Mouse (Mus musculus): ENCODE measurements around the gene Pdcd1lg2. TPM values are rescaled to one million over a fixed set of nuclear protein-coding genes. Genes with fewer than 3 reads are reported as not detected.
"Not testable (repeated sequence)": the region's sequence is repeated elsewhere in the genome, so short reads cannot be mapped to it uniquely, and the experiment has no call there.

The Pdcd1lg2 gene
- total RNA-seq, 4 experiments from 2014 or later, result 0.31 TPM; not detected in 3

DNA sequence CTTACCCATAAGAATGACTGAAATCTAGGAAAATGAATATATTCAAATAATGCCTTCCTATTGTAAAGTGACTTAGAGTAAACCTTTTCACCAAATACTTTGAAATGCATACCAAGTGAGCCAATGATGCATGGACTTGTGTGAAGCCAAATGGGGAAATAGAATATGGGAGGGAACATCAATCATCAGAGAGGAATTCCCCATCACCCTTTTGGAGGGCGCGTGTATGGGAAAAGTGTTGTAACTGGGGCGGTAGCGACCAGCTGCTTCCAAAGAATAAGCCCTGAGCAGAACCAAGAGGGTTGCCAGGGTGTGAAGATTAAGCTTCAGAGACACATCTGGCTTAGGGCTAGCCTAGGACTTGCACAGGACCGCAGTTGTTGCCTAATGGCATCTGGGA lies 27.4 kb upstream of the Pdcd1lg2 start:
- DNase-seq (ENCODE audit: low spot score), result no peak

DNA sequence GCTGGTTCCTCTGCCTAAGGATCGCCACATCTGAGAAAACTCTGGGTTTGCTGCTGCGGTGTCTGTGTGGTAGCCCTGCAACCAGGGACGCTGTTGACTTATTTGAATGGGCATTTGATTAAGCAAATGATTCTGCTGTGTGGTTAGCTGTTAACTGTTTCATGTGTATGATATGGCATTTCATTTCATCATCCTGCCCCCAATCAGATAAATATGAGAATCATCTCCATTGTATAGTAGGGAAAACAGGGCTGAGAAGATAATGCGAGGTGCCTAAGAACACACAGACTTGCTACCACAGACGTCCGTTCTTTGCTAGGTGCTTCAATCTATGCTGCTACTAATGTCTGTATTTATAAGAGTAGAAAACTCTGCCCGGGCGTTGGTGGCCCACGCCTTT lies 26.3 kb upstream of the Pdcd1lg2 start:
- no peak for DNase-seq (ENCODE audit: low spot score)

DNA sequence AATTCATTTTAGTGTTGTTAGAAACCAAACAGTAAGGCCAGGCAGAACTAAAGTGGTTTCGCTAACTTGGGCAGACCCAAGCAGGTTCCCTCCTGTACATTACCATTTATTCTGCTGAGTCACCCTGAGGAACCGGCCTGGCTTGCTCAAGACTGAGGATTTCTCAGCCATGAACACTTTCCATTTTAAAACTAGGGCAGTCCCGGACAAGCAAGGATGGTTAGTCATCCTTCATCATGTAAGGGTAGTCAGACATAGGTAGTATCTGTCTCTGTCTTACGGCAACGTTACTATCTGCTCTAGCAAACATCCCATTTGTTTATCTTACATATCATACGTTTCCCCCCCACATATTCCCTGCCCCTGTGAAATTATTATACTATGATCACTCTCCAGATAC lies 25.7 kb upstream of the Pdcd1lg2 start:
- no peak for DNase-seq (ENCODE audit: low spot score)

- DNase-seq (ENCODE audit: low spot score), result no peak
These were observed 24.9 kb upstream of the Pdcd1lg2 start for GRCm38 (mm10) chr19:29385822-29386221.

- no peak for DNase-seq (ENCODE audit: low spot score)
These were observed 21.9 kb upstream of the Pdcd1lg2 start for GRCm38 (mm10) chr19:29388818-29389217.

DNA sequence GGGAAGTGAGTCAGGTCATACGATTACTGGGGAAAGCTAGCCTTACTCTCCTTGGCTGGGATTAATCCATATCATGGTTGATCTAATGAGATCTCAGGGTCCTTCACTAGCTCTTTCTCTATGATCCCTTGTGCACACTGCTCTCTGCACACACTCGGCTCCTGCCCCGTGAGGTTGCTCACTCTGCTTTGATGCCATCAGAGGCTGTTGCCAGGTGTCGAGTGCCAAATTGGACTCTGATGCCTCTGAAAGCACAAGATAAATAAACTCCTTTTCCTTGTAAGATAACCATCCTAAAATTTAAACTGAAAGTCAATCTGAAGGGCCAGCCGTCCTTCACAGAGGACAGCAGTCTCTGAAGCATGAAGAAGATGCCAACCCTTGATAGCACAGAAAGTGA lies 20.2 kb upstream of the Pdcd1lg2 start:
- DNase-seq (ENCODE audit: low spot score), result no peak

DNA sequence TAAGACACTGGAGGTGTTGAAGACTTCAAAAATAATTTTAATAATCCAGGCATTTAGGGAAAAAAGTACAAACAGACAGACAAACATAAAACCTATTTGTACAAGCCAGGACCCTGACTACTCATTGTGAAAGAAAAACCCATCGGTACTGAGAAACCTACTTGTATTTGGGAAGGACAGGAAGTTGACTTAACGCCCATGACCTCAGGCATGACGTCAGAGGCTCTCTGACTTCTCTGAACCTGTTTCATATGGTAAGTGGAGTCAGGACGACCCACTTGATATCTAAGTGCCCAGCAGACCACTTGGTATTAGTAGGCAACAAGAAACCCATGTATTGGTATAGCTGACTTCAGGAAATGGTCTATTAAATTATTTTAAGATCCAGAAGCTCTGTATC lies 19.4 kb upstream of the Pdcd1lg2 start:
- DNase-seq (ENCODE audit: low spot score), result no peak

GRCm38 (mm10) chr19:29393333-29393732 lies 17.4 kb upstream of the Pdcd1lg2 start:
- no peak for DNase-seq (ENCODE audit: low spot score)

GRCm38 (mm10) chr19:29394721-29395120 lies 16.0 kb upstream of the Pdcd1lg2 start:
- no peak for DNase-seq (ENCODE audit: low spot score)

GRCm38 (mm10) chr19:29396353-29396752 lies 14.4 kb upstream of the Pdcd1lg2 start:
- DNase-seq (ENCODE audit: low spot score), result no peak

GRCm38 (mm10) chr19:29399786-29400185 lies 10.9 kb upstream of the Pdcd1lg2 start:
- no peak for DNase-seq (ENCODE audit: low spot score)

DNA sequence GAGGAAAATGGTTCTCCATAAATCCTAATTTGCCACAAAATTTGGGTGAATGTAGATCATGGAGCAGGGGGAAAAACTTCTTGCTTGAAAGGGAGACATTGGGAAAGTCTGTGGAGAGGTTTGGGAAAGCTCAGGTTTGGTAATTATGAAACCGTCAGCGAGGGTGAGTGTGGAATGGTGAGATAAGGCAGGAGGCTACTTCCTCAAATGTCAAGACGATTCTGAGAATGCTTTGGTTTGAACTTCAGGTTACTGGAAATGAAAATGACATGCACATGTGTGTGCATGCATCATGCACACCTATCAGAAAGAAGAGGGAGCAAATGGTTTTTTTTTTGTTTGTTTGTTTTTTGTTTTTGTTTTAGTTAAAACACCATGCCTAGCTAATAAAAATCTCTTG lies 10.3 kb upstream of the Pdcd1lg2 start:
- no peak for DNase-seq (ENCODE audit: low spot score)

- DNase-seq (ENCODE audit: low spot score), result no peak
These were observed 8.1 kb upstream of the Pdcd1lg2 start for GRCm38 (mm10) chr19:29402621-29403020.

GRCm38 (mm10) chr19:29403251-29403650 lies 7.5 kb upstream of the Pdcd1lg2 start:
- DNase-seq (ENCODE audit: low spot score), result no peak

DNA sequence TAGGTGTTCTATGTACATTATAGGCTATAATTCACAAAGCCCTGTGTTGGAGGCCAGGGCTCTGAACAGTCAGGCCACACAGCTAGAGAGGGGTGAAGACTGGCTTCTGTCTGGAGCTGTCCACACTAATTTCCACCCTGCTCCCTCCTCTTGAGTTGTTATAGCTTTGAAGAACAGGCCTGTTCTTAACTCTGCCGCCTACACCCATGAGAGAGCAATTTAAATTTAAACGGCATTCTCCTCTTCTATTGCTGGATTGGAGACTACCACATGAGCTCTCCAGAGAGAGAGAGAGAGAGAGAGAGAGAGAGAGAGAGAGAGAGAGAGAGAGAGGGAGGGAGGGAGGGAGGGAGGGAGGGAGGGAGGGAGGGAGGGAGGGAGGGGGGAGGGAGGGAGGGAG lies 5.3 kb upstream of the Pdcd1lg2 start:
- DNase-seq (ENCODE audit: low spot score), result no peak

DNA sequence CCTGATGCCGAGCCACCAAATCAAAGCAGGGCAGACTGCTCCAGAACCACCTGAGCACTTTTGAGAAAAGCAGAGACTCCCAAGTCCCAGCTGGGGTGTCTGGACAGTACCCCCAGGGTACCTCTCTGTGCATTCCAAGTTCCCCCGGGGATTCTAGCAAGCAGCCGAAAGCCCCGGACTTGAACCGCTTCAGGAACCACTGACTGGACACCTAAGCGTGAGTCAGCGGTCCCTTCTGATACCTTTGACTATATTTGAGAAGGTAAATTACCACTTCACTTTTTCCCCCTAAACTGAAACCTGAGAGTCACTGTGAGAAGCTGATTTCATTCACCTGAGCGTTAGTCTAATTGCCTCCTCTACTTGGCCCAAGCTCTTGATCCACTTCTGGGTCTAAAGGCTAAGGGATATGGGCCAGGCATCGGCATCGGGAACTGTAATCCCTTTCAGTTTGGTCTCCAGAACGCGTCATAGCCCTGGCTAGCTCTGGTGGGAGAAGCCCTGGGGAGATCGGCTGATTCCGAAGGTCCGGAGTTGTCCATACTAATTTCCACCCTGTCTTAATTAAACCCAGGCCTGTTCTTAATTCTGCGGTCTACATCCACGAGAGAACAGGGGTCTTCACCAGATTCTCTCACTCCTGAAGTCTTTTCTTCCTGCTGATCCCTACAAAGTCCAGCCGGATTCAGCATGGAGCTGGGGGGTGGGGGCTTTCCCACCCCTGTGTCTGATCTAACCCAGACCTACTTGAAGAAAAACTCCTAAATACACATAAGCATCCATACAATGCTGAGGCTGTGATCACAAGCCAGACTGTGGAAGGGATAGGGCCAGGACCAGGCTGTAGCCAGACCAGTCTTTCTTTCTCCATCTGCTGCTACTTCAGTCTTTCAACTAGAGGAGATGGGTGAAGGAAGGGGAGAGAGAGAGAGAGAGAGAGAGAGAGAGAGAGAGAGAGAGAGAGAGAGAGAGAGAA lies 4.4 kb upstream of the Pdcd1lg2 start:
- DNase-seq (ENCODE audit: low spot score), result no peak

GRCm38 (mm10) chr19:29412476-29413420 lies 2.0 kb downstream of the Pdcd1lg2 start:
- no peak for DNase-seq (ENCODE audit: low spot score)

DNA sequence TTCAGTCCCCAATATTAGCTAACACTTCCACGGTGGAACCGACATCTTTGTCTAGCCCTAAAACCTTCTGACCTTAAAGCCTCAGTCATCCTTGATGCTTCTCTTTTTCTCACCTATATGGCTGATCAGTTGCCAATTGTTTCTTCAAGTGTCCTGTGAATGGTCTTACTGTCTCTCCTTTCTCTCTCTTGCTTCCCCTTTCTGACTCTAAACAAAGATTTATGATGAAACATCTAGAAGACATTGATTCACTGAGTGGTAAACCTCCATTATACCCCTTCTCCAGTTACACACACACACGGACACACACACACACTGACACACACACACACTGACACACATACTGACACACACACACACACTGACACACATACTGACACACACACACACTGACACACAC lies 3.8 kb downstream of the Pdcd1lg2 start:
- no peak for DNase-seq (ENCODE audit: low spot score)

GRCm38 (mm10) chr19:29414917-29415316 lies 4.2 kb downstream of the Pdcd1lg2 start:
- DNase-seq (ENCODE audit: low spot score), result not testable (repeated sequence)

- DNase-seq (ENCODE audit: low spot score), result no peak
These were observed 5.7 kb downstream of the Pdcd1lg2 start for GRCm38 (mm10) chr19:29416393-29416902.

GRCm38 (mm10) chr19:29417188-29417587 lies 6.5 kb downstream of the Pdcd1lg2 start:
- no peak for DNase-seq (ENCODE audit: low spot score)

DNA sequence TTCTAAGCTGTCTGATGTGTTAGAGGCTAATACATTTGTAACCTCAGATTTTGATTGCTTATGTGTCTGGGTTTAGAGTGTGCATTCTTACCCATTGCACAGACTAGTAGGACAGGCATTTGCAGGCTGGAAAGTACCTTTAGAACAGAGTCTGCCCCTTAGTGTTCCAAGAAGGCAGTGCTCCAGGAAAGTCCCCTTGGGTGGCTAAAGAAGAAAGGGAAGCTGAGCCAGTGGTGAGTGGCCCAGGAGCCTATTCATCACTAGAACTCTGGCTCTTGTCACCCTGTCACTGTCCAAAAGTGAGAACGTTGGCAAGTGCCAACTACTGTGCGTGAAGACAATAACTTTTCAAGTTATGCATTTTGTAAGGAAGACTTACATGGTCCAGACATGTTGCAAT lies 7.2 kb downstream of the Pdcd1lg2 start:
- DNase-seq (ENCODE audit: low spot score), result no peak
